Mouse (Mus musculus) MEL (cell line): ENCODE measurements around the gene Pbx4.

Experiments used
- CTCF ChIP-seq, 3 experiments: IDR thresholded peaks in 2 of 3; conservative IDR thresholded peaks in 1 of 3; 2 replicates each; pipeline ENCODE4 v1.5.1; 2011 to 2012; ENCODE audit warnings: low read length in 3 of 3, low read depth in 2 of 3, mild to moderate bottlenecking in 2 of 3, improper control_type of control experiment in 1 of 3, inconsistent platforms in 1 of 3, mixed read lengths in 1 of 3, moderate library complexity in 1 of 3; ENCODE audit not compliant: control insufficient read depth in 1 of 3, insufficient read depth in 1 of 3, poor library complexity in 1 of 3, severe bottlenecking in 1 of 3
- ETS1 ChIP-seq: IDR thresholded peaks from 2 replicates; pipeline ENCODE4 v1.6.1; 2012; ENCODE audit warnings: low read depth, mild to moderate bottlenecking, inconsistent platforms, low read length, improper control_type of control experiment, moderate library complexity
- NELFE ChIP-seq: IDR thresholded peaks from 2 replicates; pipeline ENCODE4 v1.6.1; 2011; ENCODE audit warnings: low read depth, low read length, improper control_type of control experiment
- POLR2A ChIP-seq, 2 experiments: IDR thresholded peaks; 2 replicates each; pipeline ENCODE4 v1.6.1; 2011 to 2012; ENCODE audit warnings: low read length in 2 of 2, mild to moderate bottlenecking in 2 of 2, control low read depth in 1 of 2, improper control_type of control experiment in 1 of 2, low read depth in 1 of 2, moderate library complexity in 1 of 2; ENCODE audit not compliant: control insufficient read depth in 1 of 2, insufficient read depth in 1 of 2, poor library complexity in 1 of 2
- POLR2AphosphoS5 ChIP-seq: IDR thresholded peaks from 2 replicates; pipeline ENCODE4 v1.6.1; 2012; ENCODE audit warnings: low read depth, borderline replicate concordance, mild to moderate bottlenecking, inconsistent platforms, low read length, moderate library complexity, mixed read lengths
- RAD21 ChIP-seq: IDR thresholded peaks from 2 replicates; pipeline ENCODE4 v1.6.1; 2011; ENCODE audit warnings: mild to moderate bottlenecking, low read depth, low read length, improper control_type of control experiment

DNA sequence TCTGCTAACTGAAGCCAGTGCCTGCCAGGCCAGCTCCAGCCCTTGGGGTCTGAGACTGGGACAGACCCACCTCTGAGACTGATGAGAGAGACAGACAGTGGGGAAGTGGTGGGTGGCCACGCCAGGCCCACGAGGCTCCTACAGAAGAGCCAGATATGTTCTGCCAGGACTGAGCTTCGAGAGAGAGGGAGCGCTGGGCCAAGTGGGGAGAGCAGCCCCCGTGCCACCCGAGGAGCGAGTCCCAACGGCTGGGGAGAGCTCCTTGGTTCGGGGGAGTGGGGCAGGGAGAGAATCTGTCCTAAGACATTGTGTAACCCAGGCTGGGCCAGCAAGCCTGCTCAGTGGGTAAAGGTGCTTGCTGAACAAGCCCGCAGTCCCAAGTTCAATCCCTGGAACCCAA is 44.7 kb downstream of the Pbx4 start:
- TF ChIP-seq POLR2AphosphoS5 (no peak), POLR2A (IDR thresholded peaks at IDR 0.05; ENCODE audit: control insufficient read depth in 1 of 2, insufficient read depth in 1 of 2, low read depth in 1 of 2, low read length in 2 of 2, poor library complexity in 1 of 2) (no peak), CTCF (IDR thresholded peaks at IDR 0.05 in 2 of 3, conservative IDR thresholded peaks at IDR 0.05 in 1 of 3; ENCODE audit: control insufficient read depth in 1 of 3, insufficient read depth in 1 of 3, low read depth in 2 of 3, low read length in 3 of 3, poor library complexity in 1 of 3, severe bottlenecking in 1 of 3) (no peak), ETS1 (no peak), RAD21 (no peak), NELFE (no peak)
